Mouse (Mus musculus) MEL (cell line): ENCODE measurements around the gene Fgf13. TPM values are rescaled to one million over a fixed set of nuclear protein-coding genes. Genes with fewer than 3 reads are reported as not detected.

Experiments used
- DNase-seq: peaks from one replicate; pipeline ENCODE4 v3.0.0; 2011; ENCODE audit warnings: low read depth, low spot score
- H3K27ac ChIP-seq: 2 replicates; pipeline ENCODE4 v1.5.1; 2012; ENCODE audit warnings: low read depth, mild to moderate bottlenecking, control low read depth, low read length, moderate library complexity; ENCODE audit not compliant: control insufficient read depth
- H3K27me3 ChIP-seq, 2 experiments: fragments of 150-350 bp in 1 of 2; sonication (generic) in 1 of 2; 2 replicates each; pipeline ENCODE4 v1.6.1; 2012; ENCODE audit warnings: low read length in 2 of 2, mild to moderate bottlenecking in 2 of 2, improper control_type of control experiment in 1 of 2, moderate library complexity in 1 of 2; ENCODE audit not compliant: insufficient read depth in 2 of 2, control insufficient read depth in 1 of 2
- H3K36me3 ChIP-seq, 2 experiments: 2 replicates each; pipeline ENCODE4 v1.6.1; 2012 to 2014; ENCODE audit warnings: low read length in 2 of 2, improper control_type of control experiment in 1 of 2, inconsistent platforms in 1 of 2, mild to moderate bottlenecking in 1 of 2; ENCODE audit not compliant: insufficient read depth in 2 of 2, control insufficient read depth in 1 of 2
- H3K4me1 ChIP-seq, 2 experiments: fragments of 150-350 bp in 1 of 2; sonication (generic) in 1 of 2; 2 replicates each; pipeline ENCODE4 v1.6.1; 2012; ENCODE audit warnings: low read length in 2 of 2, improper control_type of control experiment in 1 of 2, mild to moderate bottlenecking in 1 of 2; ENCODE audit not compliant: insufficient read depth in 2 of 2, control insufficient read depth in 1 of 2
- H3K4me3 ChIP-seq, 2 experiments: fragments of 150-350 bp in 1 of 2; sonication (generic) in 1 of 2; 2 replicates each; pipeline ENCODE4 v1.5.1; 2012; ENCODE audit warnings: low read depth in 2 of 2, low read length in 2 of 2, mild to moderate bottlenecking in 2 of 2, moderate library complexity in 2 of 2, control low read depth in 1 of 2, improper control_type of control experiment in 1 of 2; ENCODE audit not compliant: control insufficient read depth in 1 of 2, insufficient read depth in 1 of 2
- H3K79me2 ChIP-seq: 2 replicates; pipeline ENCODE4 v1.6.1; 2012; ENCODE audit warnings: mild to moderate bottlenecking, low read length, moderate library complexity; ENCODE audit not compliant: control insufficient read depth, poor library complexity, insufficient read depth
- H3K9ac ChIP-seq: 2 replicates; pipeline ENCODE4 v1.6.1; 2012; ENCODE audit warnings: low read depth, mild to moderate bottlenecking, control low read depth, low read length, moderate library complexity; ENCODE audit not compliant: control insufficient read depth, poor library complexity, severe bottlenecking
- H3K9me3 ChIP-seq: fragments of 150-350 bp; sonication (generic); replicated peaks from 2 replicates; pipeline ENCODE4 v1.6.1; 2012; ENCODE audit warnings: mild to moderate bottlenecking, low read length, improper control_type of control experiment, moderate library complexity; ENCODE audit not compliant: insufficient read depth
- BHLHE40 ChIP-seq: IDR thresholded peaks from 2 replicates; pipeline ENCODE4 v1.6.1; 2012; ENCODE audit warnings: low read depth, mild to moderate bottlenecking, inconsistent platforms, low read length, improper control_type of control experiment, borderline replicate concordance
- E2F4 ChIP-seq: IDR thresholded peaks from 2 replicates; pipeline ENCODE4 v1.6.1; 2011; ENCODE audit warnings: low read depth, low read length, improper control_type of control experiment, borderline replicate concordance
- ELF1 ChIP-seq: IDR thresholded peaks from 2 replicates; pipeline ENCODE4 v1.6.1; 2014; ENCODE audit warnings: low read depth, mild to moderate bottlenecking, inconsistent platforms, low read length, improper control_type of control experiment, moderate library complexity
- EP300 ChIP-seq, 2 experiments: IDR thresholded peaks; 2 replicates each; pipeline ENCODE4 v1.6.1; 2011; ENCODE audit warnings: improper control_type of control experiment in 2 of 2, low read length in 2 of 2, low read depth in 1 of 2, mild to moderate bottlenecking in 1 of 2
- GABPA ChIP-seq: IDR thresholded peaks from 2 replicates; pipeline ENCODE4 v1.6.1; 2012; ENCODE audit warnings: low read depth, mild to moderate bottlenecking, inconsistent platforms, low read length, improper control_type of control experiment, moderate library complexity
- HCFC1 ChIP-seq: IDR thresholded peaks from 2 replicates; pipeline ENCODE4 v1.6.1; 2012; ENCODE audit warnings: low read depth, mild to moderate bottlenecking, inconsistent platforms, low read length, improper control_type of control experiment, moderate library complexity
- KAT2A ChIP-seq: conservative IDR thresholded peaks from 2 replicates; pipeline ENCODE4 v1.6.1; 2012; ENCODE audit warnings: low read depth, low read length, improper control_type of control experiment, inconsistent platforms
- MEF2A ChIP-seq: IDR thresholded peaks from 2 replicates; pipeline ENCODE4 v1.6.1; 2014; ENCODE audit warnings: low read depth, mild to moderate bottlenecking, inconsistent platforms, low read length, improper control_type of control experiment; ENCODE audit not compliant: poor library complexity, insufficient replicate concordance, severe bottlenecking; ENCODE audit errors: extremely low read depth
- MYC ChIP-seq: IDR thresholded peaks from 2 replicates; pipeline ENCODE4 v1.6.1; 2011; ENCODE audit warnings: low read depth, mild to moderate bottlenecking, low read length, improper control_type of control experiment, moderate library complexity
- POLR2AphosphoS2 ChIP-seq: IDR thresholded peaks from 2 replicates; pipeline ENCODE4 v1.6.1; 2011; ENCODE audit warnings: low read length, improper control_type of control experiment
- POLR2AphosphoS5 ChIP-seq: IDR thresholded peaks from 2 replicates; pipeline ENCODE4 v1.6.1; 2012; ENCODE audit warnings: low read depth, borderline replicate concordance, mild to moderate bottlenecking, inconsistent platforms, low read length, moderate library complexity, mixed read lengths
- RAD21 ChIP-seq: IDR thresholded peaks from 2 replicates; pipeline ENCODE4 v1.6.1; 2011; ENCODE audit warnings: mild to moderate bottlenecking, low read depth, low read length, improper control_type of control experiment
- RCOR1 ChIP-seq: IDR thresholded peaks from 2 replicates; pipeline ENCODE4 v1.6.1; 2012; ENCODE audit warnings: low read depth, mild to moderate bottlenecking, inconsistent platforms, low read length, improper control_type of control experiment
- SIN3A ChIP-seq: IDR thresholded peaks from 2 replicates; pipeline ENCODE4 v1.6.1; 2012; ENCODE audit warnings: low read length, improper control_type of control experiment, inconsistent platforms
- SMC3 ChIP-seq: IDR thresholded peaks from 2 replicates; pipeline ENCODE4 v1.6.1; 2011; ENCODE audit warnings: low read depth, low read length, improper control_type of control experiment
- TAL1 ChIP-seq: IDR thresholded peaks from 2 replicates; pipeline ENCODE4 v1.6.1; 2012; ENCODE audit warnings: mild to moderate bottlenecking, inconsistent platforms, low read length, moderate library complexity, mixed read lengths
- TCF12 ChIP-seq: IDR thresholded peaks from 2 replicates; pipeline ENCODE4 v1.6.1; 2014; ENCODE audit warnings: low read depth, mild to moderate bottlenecking, inconsistent platforms, low read length, improper control_type of control experiment, moderate library complexity
- UBTF ChIP-seq: IDR thresholded peaks from 2 replicates; pipeline ENCODE4 v1.6.1; 2012; ENCODE audit warnings: low read depth, mild to moderate bottlenecking, inconsistent platforms, low read length, improper control_type of control experiment, moderate library complexity, borderline replicate concordance; ENCODE audit not compliant: insufficient read depth
- USF1 ChIP-seq: IDR thresholded peaks from 2 replicates; pipeline ENCODE4 v1.6.1; 2014; ENCODE audit warnings: low read depth, mild to moderate bottlenecking, inconsistent platforms, low read length, improper control_type of control experiment, moderate library complexity
- USF2 ChIP-seq, 2 experiments: IDR thresholded peaks; 2 replicates each; pipeline ENCODE4 v1.6.1; 2011 to 2012; ENCODE audit warnings: improper control_type of control experiment in 2 of 2, low read length in 2 of 2, borderline replicate concordance in 1 of 2, inconsistent platforms in 1 of 2, low read depth in 1 of 2, mild to moderate bottlenecking in 1 of 2; ENCODE audit not compliant: insufficient read depth in 1 of 2
- ZC3H11A ChIP-seq: IDR thresholded peaks from 2 replicates; pipeline ENCODE4 v1.6.1; 2012; ENCODE audit warnings: low read depth, mild to moderate bottlenecking, inconsistent platforms, low read length, improper control_type of control experiment
- ZKSCAN1 ChIP-seq: IDR thresholded peaks from 2 replicates; pipeline ENCODE4 v1.6.1; 2012; ENCODE audit warnings: low read depth, mild to moderate bottlenecking, inconsistent platforms, low read length, improper control_type of control experiment, moderate library complexity
- ZNF384 ChIP-seq: IDR thresholded peaks from 2 replicates; pipeline ENCODE4 v1.6.1; 2012; ENCODE audit warnings: low read depth, mild to moderate bottlenecking, inconsistent platforms, low read length, improper control_type of control experiment
- polyA plus RNA-seq, 2 experiments: library from polyadenylated mRNA; stranded (reverse) in 1 of 2; unstranded in 1 of 2; fragments of >175 nt in 1 of 2; fragments of >200 nt in 1 of 2; gene quantifications; 2 replicates each; pipeline versions ENCODE4 v1.2.1 to v1.2.4; 2012; ENCODE audit warnings: low replicate concordance in 2 of 2, low read depth in 1 of 2; ENCODE audit not compliant: insufficient read length in 2 of 2, insufficient read depth in 1 of 2, missing spikeins in 1 of 2
- total RNA-seq: library from RNA; depleted of rRNA; stranded (reverse); fragments of 300-350 nt; gene quantifications from 2 replicates; pipeline ENCODE4 v1.2.3, GENCODE M21; 2012

Gene Fgf13
- total and polyA plus RNA-seq, 3 experiments = not detected

DNA sequence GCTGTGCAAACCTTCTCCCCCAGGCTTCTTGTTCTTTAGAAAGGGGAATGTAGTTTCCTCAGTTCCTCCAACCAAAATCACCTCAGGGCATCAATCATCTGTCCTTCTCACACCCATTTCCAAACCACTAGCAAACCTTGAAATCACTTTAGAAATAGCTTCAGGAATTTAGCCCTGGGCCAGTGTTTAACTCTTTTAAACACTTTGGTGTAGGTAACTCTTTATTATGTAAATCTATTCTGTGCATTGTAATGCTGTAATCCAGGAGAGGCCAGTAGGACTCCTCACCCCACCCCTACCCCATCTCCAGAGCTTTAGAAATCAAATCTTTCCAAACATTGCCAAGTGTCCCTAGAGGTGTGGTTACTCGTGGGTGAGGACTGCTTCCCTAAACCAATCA is 74.5 kb downstream of the Fgf13 start:
- no peaks in the 10 kb centered on the region for H3K4me1 ChIP-seq
- H3K9me3 ChIP-seq = no peaks in the 10 kb centered on the region
- no peaks in the 10 kb centered on the region for H3K79me2 ChIP-seq
- DNase-seq = no peak
- no peaks in the 10 kb centered on the region for H3K27me3 ChIP-seq
- no peak for TF ChIP-seq UBTF
- no peak for TF ChIP-seq GABPA
- no peak for TF ChIP-seq RCOR1
- no peak for TF ChIP-seq BHLHE40
- TF ChIP-seq EP300 (IDR thresholded peaks at IDR 0.05; ENCODE audit: low read depth in 1 of 2, low read length in 2 of 2) = no peak
- TF ChIP-seq ZNF384 = no peak
- TF ChIP-seq HCFC1 = no peak
- TF ChIP-seq SIN3A = no peak
- TF ChIP-seq USF2 (IDR thresholded peaks at IDR 0.05; ENCODE audit: borderline replicate concordance in 1 of 2, insufficient read depth in 1 of 2, low read depth in 1 of 2, low read length in 2 of 2) = no peak
- no peak for TF ChIP-seq ZKSCAN1
- no peak for TF ChIP-seq KAT2A
- TF ChIP-seq ELF1 = no peak
- TF ChIP-seq RAD21 = no peak
- TF ChIP-seq TCF12 = no peak
- TF ChIP-seq SMC3 = no peak
- TF ChIP-seq POLR2AphosphoS5 = no peak
- TF ChIP-seq USF1 = no peak
- no peak for TF ChIP-seq ZC3H11A
- no peak overlapping the region for H3K4me3 ChIP-seq
- H3K36me3 ChIP-seq = no peaks in the 10 kb centered on the region
- no peak overlapping the region for H3K9ac ChIP-seq
- H3K27ac ChIP-seq = no peak overlapping the region

DNA sequence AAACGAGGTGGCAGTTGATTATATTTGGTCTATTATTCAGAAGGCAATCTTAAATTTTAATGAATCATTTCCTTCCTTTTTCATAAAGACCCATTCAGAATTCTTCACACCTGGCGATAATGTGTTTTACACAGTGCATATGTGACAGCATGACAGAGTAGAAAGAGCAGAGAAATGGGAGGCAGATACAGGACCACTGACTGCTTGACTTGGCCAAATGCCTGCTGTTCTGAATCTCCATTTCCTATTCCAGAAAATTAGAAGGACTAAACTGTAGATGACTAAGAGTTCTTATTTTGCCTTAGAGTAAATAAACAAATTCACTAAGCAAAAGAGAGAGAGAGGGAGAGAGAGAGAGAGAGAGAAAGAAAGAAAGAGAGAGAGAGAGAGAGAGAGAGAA is 82.4 kb downstream of the Fgf13 start:
- Histone ChIP-seq H3K4me3 (no peak overlapping the region), H3K27ac (no peak overlapping the region), H3K79me2 (no peaks in the 10 kb centered on the region), H3K4me1 (no peaks in the 10 kb centered on the region), H3K27me3 (no peaks in the 10 kb centered on the region), H3K9ac (no peak overlapping the region), H3K36me3 (no peaks in the 10 kb centered on the region), H3K9me3 (no peaks in the 10 kb centered on the region)
- DNase-seq = no peak
- TF ChIP-seq MEF2A (no peak), MYC (no peak), POLR2AphosphoS2 (no peak), E2F4 (no peak), USF1 (no peak), TAL1 (no peak), UBTF (no peak), EP300 (IDR thresholded peaks at IDR 0.05; ENCODE audit: low read depth in 1 of 2, low read length in 2 of 2) (no peak), BHLHE40 (no peak), ELF1 (no peak), RAD21 (no peak)
